Mouse (Mus musculus) hindbrain, embryonic 14.5 days (tissue): Measurements from ENCODE around the gene Slc44a5. TPM values are rescaled to one million over a fixed set of nuclear protein-coding genes. Genes with fewer than 3 reads are reported as not detected.
"Not testable (repeated sequence)": the region's sequence is repeated elsewhere in the genome, so short reads cannot be mapped to it uniquely, and the experiment has no call there.

ENCODE experiments used
- ATAC-seq: fragments of 200-750 bp; cut with Nextera tagmentation; 2 replicates; pipeline ENCODE4 v1.8.0; 2017; ENCODE audit warnings: moderate number of reproducible peaks, mild to moderate bottlenecking, moderate TSS enrichment, moderate library complexity; ENCODE audit not compliant: low FRiP score
- DNase-seq: peaks from one replicate; pipeline ENCODE4 v3.0.0-alpha.2; 2015; ENCODE audit warnings: low spot score
- H3K27ac ChIP-seq: fragments of 300-500 bp; sonication (generic); 2 replicates; pipeline ENCODE4 v1.5.1; 2014; ENCODE audit warnings: mild to moderate bottlenecking, moderate library complexity
- H3K27me3 ChIP-seq: fragments of 300-500 bp; sonication (generic); 2 replicates; pipeline ENCODE4 v1.6.1; 2014; ENCODE audit warnings: mild to moderate bottlenecking, low read length, mixed read lengths; ENCODE audit not compliant: control insufficient read depth, insufficient read depth
- H3K36me3 ChIP-seq: fragments of 300-500 bp; sonication (generic); replicated peaks from 2 replicates; pipeline ENCODE4 v1.6.1; 2014; ENCODE audit not compliant: control insufficient read depth, insufficient read depth
- H3K4me1 ChIP-seq: fragments of 300-500 bp; sonication (generic); replicated peaks from 2 replicates; pipeline ENCODE4 v1.6.1; 2014; ENCODE audit warnings: antibody characterized with exemption, low read length, mixed read lengths; ENCODE audit not compliant: control insufficient read depth, insufficient read depth
- H3K4me2 ChIP-seq: fragments of 300-500 bp; sonication (generic); replicated peaks from 2 replicates; pipeline ENCODE4 v1.6.1; 2014; ENCODE audit warnings: mild to moderate bottlenecking, moderate library complexity
- H3K4me3 ChIP-seq: fragments of 300-500 bp; sonication (generic); replicated peaks from 2 replicates; pipeline ENCODE4 v1.5.1; 2014; ENCODE audit warnings: mild to moderate bottlenecking, low read length
- H3K9ac ChIP-seq: fragments of 300-500 bp; sonication (generic); 2 replicates; pipeline ENCODE4 v1.6.1; 2014
- H3K9me3 ChIP-seq: fragments of 300-500 bp; sonication (generic); 2 replicates; pipeline ENCODE4 v1.6.1; 2016; ENCODE audit warnings: low read length; ENCODE audit not compliant: control insufficient read depth
- WGBS: fragments of 180-500 bp; shearing (Covaris S2); extraction: QIAGEN DNeasy Blood & Tissue Kit; methylation state at CpG from one replicate; pipeline ENCODE4 v1.1.7; 2014; 5-methylcytosine and 5-hydroxymethylcytosine counted together
- polyA plus RNA-seq: library from polyadenylated mRNA; unstranded; fragments of >200 nt; fragmentation: Nextera tagmentation; extraction: Ambion mirVana; gene quantifications from 2 replicates; pipeline ENCODE4 v1.2.1, GENCODE M21; 2014

The Slc44a5 gene
- polyA plus RNA-seq, 1 experiment from 2014 or later: 11.3 TPM

GRCm38 (mm10) chr3:153984428-153985340, 11.4 kb downstream of the Slc44a5 start:
- Histone ChIP-seq H3K4me2 (no peak overlapping the region), H3K9me3 (no peaks in the 10 kb centered on the region), H3K9ac (no peak overlapping the region), H3K27me3 (no peaks in the 10 kb centered on the region), H3K4me1 (no peaks in the 10 kb centered on the region), H3K27ac (no peak overlapping the region), H3K4me3 (no peak overlapping the region), H3K36me3 (no peaks in the 10 kb centered on the region)
- ATAC-seq (peak; percentile 53; the same call in 1 of the 2 replicates), DNase-seq (no peak)
- 52% methylated on average over 10 of the region's 10 CpGs for WGBS

DNA sequence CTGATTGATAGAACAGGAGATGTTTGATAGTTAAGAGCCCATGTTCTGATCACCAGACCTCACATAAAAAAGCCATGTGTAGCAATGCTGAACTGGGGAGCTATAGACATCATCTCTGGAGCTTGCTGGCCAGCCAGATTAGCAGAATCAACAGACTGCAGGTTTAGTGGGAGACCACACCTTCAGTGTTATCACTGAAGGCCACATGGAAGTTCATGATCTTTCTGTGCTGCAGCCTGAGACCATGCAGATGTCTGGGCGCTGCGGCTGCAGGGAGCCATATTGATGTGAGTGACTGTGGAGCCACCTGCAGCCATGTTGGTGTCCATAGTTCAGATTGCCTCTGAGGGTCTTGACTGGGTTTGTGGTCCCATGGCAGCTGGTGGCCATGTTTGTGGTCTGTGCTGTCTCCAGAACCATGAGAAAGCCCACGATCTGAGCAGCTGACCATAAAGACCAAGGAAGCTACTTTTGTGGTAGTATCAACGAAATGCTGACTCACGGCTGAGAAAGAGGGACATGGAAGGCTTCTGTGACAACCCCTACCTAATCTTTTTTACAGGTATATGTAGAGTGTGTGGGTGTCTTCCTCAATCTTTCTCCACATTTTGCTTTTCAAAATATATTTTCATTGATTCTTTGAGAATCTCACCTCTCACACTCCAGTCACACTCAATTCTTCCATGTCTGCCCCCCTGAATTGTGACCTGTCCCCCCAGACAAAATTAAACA, 26.7 kb downstream of the Slc44a5 start:
- no peaks in the 10 kb centered on the region for H3K4me1 ChIP-seq
- no peaks in the 10 kb centered on the region for H3K36me3 ChIP-seq
- H3K9ac ChIP-seq: no peak overlapping the region
- H3K27ac ChIP-seq: no peak overlapping the region
- DNase-seq: no peak
- H3K4me3 ChIP-seq: no peak overlapping the region
- no peaks in the 10 kb centered on the region for H3K27me3 ChIP-seq
- no peak overlapping the region for H3K4me2 ChIP-seq
- no peaks in the 10 kb centered on the region for H3K9me3 ChIP-seq
- ATAC-seq: no peak
- WGBS: 94% methylated on average over 5 of the region's 5 CpGs

DNA sequence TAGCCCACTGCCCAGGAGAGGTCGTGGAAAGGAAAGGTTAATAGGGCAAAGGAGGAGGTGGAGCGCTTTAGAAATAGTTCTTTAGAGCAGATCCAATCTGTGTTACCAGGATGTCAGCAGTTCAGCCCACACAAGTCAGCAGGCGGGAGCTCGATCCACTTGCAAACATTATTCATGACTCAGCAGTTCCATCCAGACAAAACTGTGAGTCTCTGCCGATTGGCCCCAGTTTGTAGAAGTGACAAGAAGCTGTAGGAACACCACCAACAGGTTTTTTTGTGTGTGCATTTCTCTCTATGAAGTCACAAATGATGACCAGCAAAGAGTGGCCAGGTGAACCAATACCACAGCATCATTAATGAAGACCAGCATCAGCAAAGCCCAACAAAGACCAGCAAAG, 28.1 kb downstream of the Slc44a5 start:
- Histone ChIP-seq H3K4me3 (no peak overlapping the region), H3K27me3 (no peaks in the 10 kb centered on the region), H3K9me3 (no peaks in the 10 kb centered on the region), H3K27ac (no peak overlapping the region), H3K4me1 (no peaks in the 10 kb centered on the region), H3K36me3 (no peaks in the 10 kb centered on the region), H3K9ac (no peak overlapping the region), H3K4me2 (no peak overlapping the region)
- no peak for DNase-seq
- no peak for ATAC-seq
- 71% methylated on average over 5 of the region's 5 CpGs for WGBS

- no peak overlapping the region for H3K4me3 ChIP-seq
- H3K9ac ChIP-seq: no peak overlapping the region
- ATAC-seq: no peak
- no peaks in the 10 kb centered on the region for H3K4me1 ChIP-seq
- H3K27me3 ChIP-seq: no peaks in the 10 kb centered on the region
- H3K4me2 ChIP-seq: no peak overlapping the region
- no peak overlapping the region for H3K27ac ChIP-seq
- DNase-seq: no peak
- no peaks in the 10 kb centered on the region for H3K36me3 ChIP-seq
- no peaks in the 10 kb centered on the region for H3K9me3 ChIP-seq
- WGBS: 83% methylated on average over 4 of the region's 4 CpGs
Observed at GRCm38 (mm10) chr3:154046876-154047275, 73.6 kb downstream of the Slc44a5 start.

GRCm38 (mm10) chr3:154053331-154053730, 80.1 kb downstream of the Slc44a5 start:
- ATAC-seq: no peak
- Histone ChIP-seq H3K4me1 (no peaks in the 10 kb centered on the region), H3K27ac (no peak overlapping the region)

DNA sequence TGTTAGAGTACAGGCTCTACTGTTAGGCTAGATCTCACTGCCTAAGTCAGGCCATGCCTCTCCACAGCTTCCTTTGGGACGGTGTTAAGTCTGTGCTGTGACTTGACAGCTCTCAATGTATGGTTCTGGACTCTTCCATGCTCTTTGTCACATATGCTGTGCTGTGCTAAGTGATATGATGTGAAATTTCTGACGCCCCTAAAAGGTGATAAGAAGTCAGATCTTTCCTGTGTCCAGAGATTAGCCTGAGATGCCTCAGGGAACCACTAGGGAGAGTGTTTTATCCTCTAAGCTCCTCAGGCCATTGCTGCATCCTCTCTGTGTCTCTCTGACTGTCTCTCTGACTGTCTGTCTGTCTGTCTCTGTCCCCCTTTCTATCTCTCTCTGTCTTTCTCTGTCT, 84.2 kb downstream of the Slc44a5 start:
- WGBS: 91% methylated on average over 2 of the region's 2 CpGs
- H3K9ac ChIP-seq: no peak overlapping the region
- ATAC-seq (no peak), DNase-seq (no peak)
- no peaks in the 10 kb centered on the region for H3K4me1 ChIP-seq
- H3K9me3 ChIP-seq: no peaks in the 10 kb centered on the region
- H3K36me3 ChIP-seq: no peaks in the 10 kb centered on the region
- no peak overlapping the region for H3K4me3 ChIP-seq
- no peak overlapping the region for H3K27ac ChIP-seq
- no peaks in the 10 kb centered on the region for H3K27me3 ChIP-seq
- H3K4me2 ChIP-seq: no peak overlapping the region

More at GRCm38 (mm10) chr3:154053331-154053730, 80.1 kb downstream of the Slc44a5 start:
- no peak for DNase-seq
- no peak overlapping the region for H3K4me3 ChIP-seq
- H3K9me3 ChIP-seq: no peaks in the 10 kb centered on the region
- no peak overlapping the region for H3K9ac ChIP-seq
- no peaks in the 10 kb centered on the region for H3K27me3 ChIP-seq
- no peak overlapping the region for H3K4me2 ChIP-seq
- H3K36me3 ChIP-seq: no peaks in the 10 kb centered on the region
- 80% methylated on average over 7 of the region's 7 CpGs for WGBS

GRCm38 (mm10) chr3:154058200-154058599, 85.0 kb downstream of the Slc44a5 start:
- no peak overlapping the region for H3K9ac ChIP-seq
- H3K27ac ChIP-seq: no peak overlapping the region
- H3K4me2 ChIP-seq: no peak overlapping the region
- no peaks in the 10 kb centered on the region for H3K27me3 ChIP-seq
- H3K4me3 ChIP-seq: no peak overlapping the region
- H3K4me1 ChIP-seq: no peaks in the 10 kb centered on the region
- H3K36me3 ChIP-seq: no peaks in the 10 kb centered on the region
- DNase-seq (no peak), ATAC-seq (no peak)
- H3K9me3 ChIP-seq: no peaks in the 10 kb centered on the region
- 88% methylated on average over 5 of the region's 5 CpGs for WGBS

GRCm38 (mm10) chr3:154071989-154072388, 98.8 kb downstream of the Slc44a5 start:
- not testable (repeated sequence) for ATAC-seq, H3K4me2 ChIP-seq

DNA sequence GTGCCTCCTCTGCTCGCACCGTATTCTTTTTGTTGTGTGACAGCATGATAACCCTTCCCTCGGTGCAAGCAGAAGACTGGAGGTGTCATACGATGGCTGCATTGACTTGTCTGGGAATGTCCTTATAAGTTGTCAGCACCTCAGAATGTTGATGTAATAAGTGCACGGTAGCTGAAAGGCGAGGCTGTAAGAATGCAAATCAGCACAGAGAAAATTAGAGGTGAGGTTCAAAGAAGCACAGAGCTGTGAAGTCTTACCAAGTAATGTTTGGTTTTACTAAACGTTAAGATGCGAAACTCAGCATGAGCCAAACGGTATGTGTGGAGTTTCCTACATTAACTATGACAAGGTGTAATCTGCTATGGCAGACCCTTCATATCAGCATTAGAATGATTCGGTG, 102.5 kb downstream of the Slc44a5 start:
- no peaks in the 10 kb centered on the region for H3K27me3 ChIP-seq
- no peaks in the 10 kb centered on the region for H3K36me3 ChIP-seq
- H3K4me3 ChIP-seq: no peak overlapping the region
- H3K9me3 ChIP-seq: no peaks in the 10 kb centered on the region
- no peak overlapping the region for H3K27ac ChIP-seq
- DNase-seq (no peak), ATAC-seq (no peak)
- no peak overlapping the region for H3K4me2 ChIP-seq
- 79% methylated on average over 10 of the region's 10 CpGs for WGBS
- no peak overlapping the region for H3K9ac ChIP-seq
- no peaks in the 10 kb centered on the region for H3K4me1 ChIP-seq

More at GRCm38 (mm10) chr3:154071989-154072388, 98.8 kb downstream of the Slc44a5 start:
- not testable (repeated sequence) for H3K9ac ChIP-seq, H3K4me1 ChIP-seq, H3K4me3 ChIP-seq, H3K27ac ChIP-seq, H3K36me3 ChIP-seq, H3K27me3 ChIP-seq, DNase-seq, H3K9me3 ChIP-seq
